Mouse (Mus musculus): Measurements from ENCODE around the gene 4921536K21Rik. TPM values are rescaled to one million over a fixed set of nuclear protein-coding genes. Genes with fewer than 3 reads are reported as not detected.

The 4921536K21Rik gene
- polyA plus RNA-seq, 1 experiment from 2014 or later, result 0.47 TPM

DNA sequence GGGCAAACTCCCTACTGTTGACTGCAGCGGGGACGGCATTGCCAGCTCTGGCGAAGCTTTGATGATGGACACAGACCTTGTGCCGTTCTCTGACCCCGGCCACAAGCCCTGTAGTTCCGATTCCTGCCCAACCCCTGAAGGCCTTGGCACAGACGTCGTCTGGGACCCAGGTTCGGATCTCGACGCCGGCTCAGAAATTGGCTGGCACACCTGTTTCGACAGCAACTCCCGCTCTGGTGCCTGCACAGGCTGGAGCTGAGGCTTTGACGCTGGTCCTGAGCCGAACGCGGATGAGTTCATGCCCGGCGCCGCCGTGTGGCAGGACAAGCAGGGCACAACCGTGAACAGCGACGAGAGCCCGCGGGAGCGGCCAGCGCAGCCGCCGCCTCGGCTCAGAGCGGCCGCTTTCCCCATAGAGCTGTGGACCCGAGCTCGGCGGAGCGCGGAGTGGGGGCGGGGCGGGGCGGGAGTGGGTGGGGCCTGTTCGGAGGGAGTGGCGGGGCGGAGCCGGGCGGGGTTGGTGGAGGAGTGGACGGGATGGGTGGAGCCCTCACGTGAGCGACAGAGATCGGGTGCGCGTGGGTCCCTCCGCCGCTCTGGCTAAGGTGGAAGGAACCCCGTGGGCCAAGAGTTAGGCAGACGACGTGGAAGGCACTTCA lies 31.3 kb downstream of the 4921536K21Rik start, which contains the start of gene Osbp2:
Osbp2 (minus strand) TSS at position 450 of the 659 bp plus-strand sequence.
- Histone ChIP-seq H3K4me3 (peak within 1 kb of the TSS; percentile 51), H3K9me3 (no peaks in the 10 kb centered on the region), H3K27ac (no peak within 1 kb of the TSS), H3K9ac (peak within 1 kb of the TSS; percentile 74), H3K36me3 (no peaks in the 10 kb centered on the region), H3K4me2 (peak within 1 kb of the TSS; percentile 71), H3K27me3 (peaks cover 24% of the 10 kb centered on the region), H3K4me1 (replicated peaks) (peaks cover 14% of the 10 kb centered on the region)
- peak; percentile 91 for ATAC-seq (ENCODE audit: low FRiP score)
- 4% methylated on average over 58 of the region's 58 CpGs for WGBS

DNA sequence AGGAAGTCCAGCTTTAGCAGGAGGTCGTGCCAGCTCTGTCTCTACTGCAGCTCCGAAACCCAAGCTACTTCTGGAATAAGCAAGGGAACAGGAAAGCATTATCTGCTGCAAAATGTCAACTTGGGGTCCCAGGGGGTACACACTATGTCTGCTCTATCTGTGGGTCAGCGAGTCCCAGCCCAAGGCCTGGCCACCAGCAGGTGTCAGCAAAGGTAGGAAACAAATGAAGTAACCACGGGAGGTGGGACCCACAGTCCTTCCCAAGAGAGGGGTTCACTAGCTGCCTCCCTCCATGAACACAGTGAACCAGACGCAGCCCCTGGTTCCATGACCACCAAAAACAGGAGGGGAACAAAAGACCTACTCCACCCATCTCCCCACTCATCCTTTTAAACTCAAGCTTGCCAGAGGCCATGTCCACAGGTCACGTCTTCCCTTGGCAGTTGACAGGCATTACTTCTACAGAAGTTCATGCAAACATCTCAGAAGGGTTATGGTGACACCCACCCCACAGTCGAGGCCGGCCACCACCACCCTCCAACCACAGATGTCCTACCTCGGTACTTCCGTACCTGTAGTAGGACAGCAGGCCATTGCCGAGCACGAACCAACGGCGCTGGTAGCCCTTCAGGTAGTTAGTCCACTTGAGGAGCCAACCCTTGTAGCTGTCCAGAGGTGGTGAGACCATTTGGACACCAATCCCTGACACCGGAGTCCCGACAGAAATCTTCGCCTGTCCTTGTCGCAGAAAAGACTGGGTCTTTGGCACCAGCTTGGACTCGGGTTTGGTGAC lies 32.0 kb downstream of the 4921536K21Rik start:
- H3K9ac ChIP-seq, result peak overlapping the region; percentile 74
- no peaks in the 10 kb centered on the region for H3K36me3 ChIP-seq
- peak overlapping the region; percentile 51 for H3K4me3 ChIP-seq
- H3K27ac ChIP-seq, result no peak overlapping the region
- H3K4me2 ChIP-seq, result peak overlapping the region; percentile 71
- H3K27me3 ChIP-seq, result peaks cover 24% of the 10 kb centered on the region
- H3K4me1 ChIP-seq (replicated peaks), result peaks cover 14% of the 10 kb centered on the region
- 77% methylated on average over 19 of the region's 19 CpGs for WGBS
- no peaks in the 10 kb centered on the region for H3K9me3 ChIP-seq
- ATAC-seq (ENCODE audit: low FRiP score), result peak; percentile 26; the same call in 1 of the 2 replicates

- H3K27ac ChIP-seq, result no peak overlapping the region
- no peak overlapping the region for H3K9ac ChIP-seq
- no peaks in the 10 kb centered on the region for H3K9me3 ChIP-seq
- H3K4me3 ChIP-seq, result no peak overlapping the region
- no peak for ATAC-seq (ENCODE audit: low FRiP score)
- peaks cover 22% of the 10 kb centered on the region for H3K27me3 ChIP-seq
- H3K36me3 ChIP-seq, result no peaks in the 10 kb centered on the region
- peaks cover 14% of the 10 kb centered on the region for H3K4me1 ChIP-seq (replicated peaks)
- H3K4me2 ChIP-seq, result no peak overlapping the region
- WGBS, result 93% methylated on average over 4 of the region's 4 CpGs
Observed at GRCm38 (mm10) chr11:3860361-3860760, 34.5 kb downstream of the 4921536K21Rik start.

DNA sequence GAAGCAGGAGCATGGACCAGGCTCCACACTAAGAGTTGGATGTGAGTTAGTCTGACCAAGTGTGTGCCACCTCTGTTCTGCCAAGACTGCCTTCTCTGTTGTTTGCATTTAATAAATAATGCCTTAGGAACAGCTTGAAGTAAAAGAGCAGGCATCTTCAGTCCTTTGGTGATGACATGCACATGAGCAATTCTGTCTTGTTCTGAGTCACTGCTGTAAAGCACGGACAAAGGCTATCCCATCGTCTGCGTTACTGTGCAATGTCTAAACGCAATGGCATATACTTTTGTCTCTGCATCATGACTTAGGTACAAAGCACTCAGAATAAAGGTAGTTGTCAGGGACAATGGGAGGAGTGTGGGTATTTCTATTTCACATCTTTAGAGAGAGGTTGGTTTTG lies 35.1 kb downstream of the 4921536K21Rik start:
- H3K9me3 ChIP-seq, result no peaks in the 10 kb centered on the region
- no peak for ATAC-seq (ENCODE audit: low FRiP score)
- H3K27me3 ChIP-seq, result peaks cover 19% of the 10 kb centered on the region
- peaks cover 14% of the 10 kb centered on the region for H3K4me1 ChIP-seq (replicated peaks)
- H3K36me3 ChIP-seq, result no peaks in the 10 kb centered on the region
- H3K27ac ChIP-seq, result no peak overlapping the region
- WGBS, result 90% methylated on average over 4 of the region's 4 CpGs
- no peak overlapping the region for H3K4me3 ChIP-seq
- H3K9ac ChIP-seq, result no peak overlapping the region
- H3K4me2 ChIP-seq, result no peak overlapping the region

GRCm38 (mm10) chr11:3857902-3858301 lies 37.0 kb downstream of the 4921536K21Rik start:
- 78% methylated on average over 5 of the region's 5 CpGs for WGBS

DNA sequence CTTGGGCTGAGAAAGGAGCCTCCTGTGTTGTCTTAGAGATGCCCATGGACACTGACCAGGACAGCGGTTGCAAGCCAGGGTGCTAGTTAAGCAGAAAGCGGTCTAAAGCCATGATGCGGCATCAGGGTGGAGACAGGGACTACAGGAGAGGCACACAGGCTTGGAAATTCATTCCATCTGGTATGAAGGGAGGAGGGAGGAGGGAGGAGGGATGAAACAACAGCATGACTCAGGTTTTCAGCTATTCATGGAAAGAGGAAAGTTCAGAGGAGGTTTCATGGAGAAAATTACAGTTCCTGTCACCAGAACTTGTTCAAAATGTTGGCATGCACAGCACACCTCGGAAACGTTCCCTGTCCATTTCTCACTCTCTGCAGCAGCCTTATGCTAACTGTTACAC lies 39.1 kb downstream of the 4921536K21Rik start:
- Histone ChIP-seq H3K4me3 (no peak overlapping the region), H3K4me2 (no peak overlapping the region), H3K36me3 (no peaks in the 10 kb centered on the region), H3K9ac (no peak overlapping the region), H3K4me1 (replicated peaks) (peaks cover 9% of the 10 kb centered on the region), H3K27ac (no peak overlapping the region), H3K27me3 (no peaks in the 10 kb centered on the region), H3K9me3 (no peaks in the 10 kb centered on the region)
- 94% methylated on average over 5 of the region's 5 CpGs for WGBS
- ATAC-seq (ENCODE audit: low FRiP score), result no peak

More at GRCm38 (mm10) chr11:3857902-3858301, 37.0 kb downstream of the 4921536K21Rik start:
- H3K9me3 ChIP-seq, result no peaks in the 10 kb centered on the region
- no peak overlapping the region for H3K4me2 ChIP-seq
- H3K27ac ChIP-seq, result no peak overlapping the region
- no peaks in the 10 kb centered on the region for H3K36me3 ChIP-seq
- no peak overlapping the region for H3K4me3 ChIP-seq
- peaks cover 9% of the 10 kb centered on the region for H3K4me1 ChIP-seq (replicated peaks)
- no peak overlapping the region for H3K9ac ChIP-seq
- H3K27me3 ChIP-seq, result peaks cover 12% of the 10 kb centered on the region
- ATAC-seq (ENCODE audit: low FRiP score), result no peak

DNA sequence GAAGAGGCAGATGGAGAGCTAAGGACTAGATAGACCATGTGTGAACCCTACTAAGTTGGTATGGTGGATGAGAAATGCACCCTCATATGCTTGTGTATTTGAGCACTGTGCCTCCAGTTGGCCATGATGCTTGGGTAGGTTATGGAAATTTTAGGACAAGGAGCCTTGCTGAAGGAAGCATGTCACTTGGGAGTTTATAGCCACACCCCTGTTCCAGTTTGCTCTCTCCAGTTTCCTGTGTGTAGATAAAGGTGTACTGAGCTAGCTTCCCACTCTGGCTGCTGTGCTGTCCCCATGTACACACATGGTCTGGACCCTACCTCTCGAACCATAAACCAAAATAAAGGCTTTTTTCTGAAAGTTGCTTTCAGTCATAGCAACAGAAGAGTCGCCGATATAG lies 40.7 kb downstream of the 4921536K21Rik start:
- H3K4me1 ChIP-seq (replicated peaks), result peaks cover 9% of the 10 kb centered on the region
- H3K9me3 ChIP-seq, result no peaks in the 10 kb centered on the region
- H3K27ac ChIP-seq, result peak overlapping the region; percentile 78
- H3K9ac ChIP-seq, result no peak overlapping the region
- no peaks in the 10 kb centered on the region for H3K27me3 ChIP-seq
- no peak overlapping the region for H3K4me2 ChIP-seq
- no peaks in the 10 kb centered on the region for H3K36me3 ChIP-seq
- 94% methylated on average over 3 of the region's 3 CpGs for WGBS
- H3K4me3 ChIP-seq, result no peak overlapping the region
- no peak for ATAC-seq (ENCODE audit: low FRiP score)

GRCm38 (mm10) chr11:3853481-3854034 lies 41.3 kb downstream of the 4921536K21Rik start:
- peak; percentile 90 for ATAC-seq (ENCODE audit: low FRiP score)
- Histone ChIP-seq H3K9ac (no peak overlapping the region), H3K27me3 (no peaks in the 10 kb centered on the region), H3K4me3 (no peak overlapping the region), H3K27ac (peak overlapping the region; percentile 78), H3K4me1 (replicated peaks) (peaks cover 9% of the 10 kb centered on the region), H3K4me2 (no peak overlapping the region), H3K9me3 (no peaks in the 10 kb centered on the region), H3K36me3 (no peaks in the 10 kb centered on the region)
- WGBS, result 51% methylated on average over 5 of the region's 5 CpGs

- WGBS, result 92% methylated on average over 10 of the region's 10 CpGs
- Histone ChIP-seq H3K27ac (peak overlapping the region; percentile 78), H3K4me3 (no peak overlapping the region), H3K4me2 (no peak overlapping the region), H3K9me3 (no peaks in the 10 kb centered on the region), H3K9ac (no peak overlapping the region), H3K4me1 (replicated peaks) (peaks cover 9% of the 10 kb centered on the region), H3K27me3 (no peaks in the 10 kb centered on the region), H3K36me3 (no peaks in the 10 kb centered on the region)
- ATAC-seq (ENCODE audit: low FRiP score), result no peak
Observed at GRCm38 (mm10) chr11:3853031-3853430, 41.9 kb downstream of the 4921536K21Rik start.

DNA sequence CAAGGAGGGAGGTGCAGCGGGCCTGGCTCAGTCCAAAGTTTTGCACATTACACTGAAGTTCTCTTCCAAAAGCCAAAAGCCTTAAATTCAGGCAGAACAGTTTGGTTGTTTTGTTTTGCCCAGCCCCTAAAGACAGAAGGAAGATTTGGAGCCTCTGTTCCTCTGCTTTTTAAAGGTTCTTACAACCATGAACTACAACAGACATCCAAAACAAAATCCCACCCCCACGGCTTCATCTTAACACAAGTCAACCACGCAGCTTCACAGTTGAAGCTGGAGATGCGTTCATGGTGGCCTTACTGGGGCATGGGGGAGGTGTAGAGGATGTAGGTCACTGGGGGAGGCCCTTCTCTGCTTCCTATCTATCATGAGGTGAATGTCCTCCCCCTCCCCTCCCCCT lies 43.0 kb downstream of the 4921536K21Rik start:
- Histone ChIP-seq H3K27me3 (no peaks in the 10 kb centered on the region), H3K9me3 (no peaks in the 10 kb centered on the region), H3K4me2 (no peak overlapping the region), H3K27ac (no peak overlapping the region), H3K9ac (no peak overlapping the region), H3K36me3 (no peaks in the 10 kb centered on the region), H3K4me3 (no peak overlapping the region), H3K4me1 (replicated peaks) (peaks cover 9% of the 10 kb centered on the region)
- 83% methylated on average over 4 of the region's 4 CpGs for WGBS
- no peak for ATAC-seq (ENCODE audit: low FRiP score)

- Histone ChIP-seq H3K27me3 (no peaks in the 10 kb centered on the region), H3K9me3 (no peaks in the 10 kb centered on the region), H3K9ac (no peak overlapping the region), H3K27ac (no peak overlapping the region), H3K4me3 (no peak overlapping the region), H3K36me3 (no peaks in the 10 kb centered on the region), H3K4me1 (replicated peaks) (peaks cover 12% of the 10 kb centered on the region), H3K4me2 (no peak overlapping the region)
- ATAC-seq (ENCODE audit: low FRiP score), result no peak
- 76% methylated on average over 5 of the region's 5 CpGs for WGBS
Observed at GRCm38 (mm10) chr11:3850746-3851277, 44.1 kb downstream of the 4921536K21Rik start.

DNA sequence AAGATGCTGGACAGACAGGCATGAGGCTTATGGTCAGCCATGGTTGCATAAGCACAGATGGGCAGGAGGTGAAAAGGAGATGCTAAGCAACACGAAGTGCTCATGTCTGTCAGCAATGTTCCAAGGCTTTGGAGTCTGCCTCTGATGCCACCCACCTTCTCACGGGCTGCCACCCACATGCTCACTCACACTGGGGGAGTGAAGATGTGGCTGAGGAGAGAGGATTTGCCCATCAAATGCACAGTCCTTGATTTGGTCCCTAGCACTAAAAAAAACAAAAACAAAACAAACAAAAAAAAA lies 44.6 kb downstream of the 4921536K21Rik start:
- Histone ChIP-seq H3K9ac (no peak overlapping the region), H3K4me3 (no peak overlapping the region), H3K36me3 (no peaks in the 10 kb centered on the region), H3K4me1 (replicated peaks) (peaks cover 12% of the 10 kb centered on the region), H3K27ac (no peak overlapping the region), H3K27me3 (no peaks in the 10 kb centered on the region), H3K9me3 (no peaks in the 10 kb centered on the region), H3K4me2 (no peak overlapping the region)
- ATAC-seq (ENCODE audit: low FRiP score), result no peak
- WGBS, result 81% methylated on average over 2 of the region's 2 CpGs
